Mouse (Mus musculus) forebrain, postnatal 0 days (tissue): Measurements from ENCODE around the gene Fam78a. TPM values are rescaled to one million over a fixed set of nuclear protein-coding genes. Genes with fewer than 3 reads are reported as not detected.

Source experiments
- ATAC-seq: fragments of 200-750 bp; cut with Nextera tagmentation; 2 replicates; pipeline ENCODE4 v1.8.0; 2017; ENCODE audit warnings: mild to moderate bottlenecking, moderate library complexity
- DNase-seq: peaks from one replicate; pipeline ENCODE4 v3.0.0-alpha.2; 2015
- H3K27ac ChIP-seq: fragments of 300-500 bp; sonication (generic); 2 replicates; pipeline ENCODE4 v1.5.1; 2014; ENCODE audit warnings: low read depth, mild to moderate bottlenecking, antibody characterized with exemption, low read length, moderate library complexity, mixed read lengths
- H3K27me3 ChIP-seq: fragments of 300-500 bp; sonication (generic); 2 replicates; pipeline ENCODE4 v1.6.1; 2014; ENCODE audit warnings: mild to moderate bottlenecking, low read length, mixed read lengths; ENCODE audit not compliant: insufficient read depth
- H3K36me3 ChIP-seq: fragments of 300-500 bp; sonication (generic); 2 replicates; pipeline ENCODE4 v1.6.1; 2014; ENCODE audit warnings: mild to moderate bottlenecking, moderate library complexity; ENCODE audit not compliant: insufficient read depth
- H3K4me1 ChIP-seq: fragments of 300-500 bp; sonication (generic); 2 replicates; pipeline ENCODE4 v1.6.1; 2014; ENCODE audit warnings: antibody characterized with exemption; ENCODE audit not compliant: insufficient read depth
- H3K4me2 ChIP-seq: fragments of 300-500 bp; sonication (generic); 2 replicates; pipeline ENCODE4 v1.6.1; 2014; ENCODE audit warnings: low read depth, mild to moderate bottlenecking, moderate library complexity
- H3K4me3 ChIP-seq: fragments of 300-500 bp; sonication (generic); 2 replicates; pipeline ENCODE4 v1.5.1; 2014; ENCODE audit warnings: low read depth, low read length, mixed read lengths
- H3K9ac ChIP-seq: fragments of 300-500 bp; sonication (generic); 2 replicates; pipeline ENCODE4 v1.6.1; 2014; ENCODE audit warnings: mild to moderate bottlenecking
- H3K9me3 ChIP-seq: fragments of 300-500 bp; sonication (generic); 2 replicates; pipeline ENCODE4 v1.6.1; 2016; ENCODE audit warnings: low read length
- CTCF ChIP-seq: sonication (generic); IDR thresholded peaks from 2 replicates; pipeline ENCODE4 v1.5.1; 2016; ENCODE audit warnings: antibody characterized with exemption, control low read depth, low read depth
- WGBS: fragments of 180-500 bp; shearing (Covaris S2); extraction: QIAGEN DNeasy Blood & Tissue Kit; methylation state at CpG from one replicate; pipeline ENCODE4 v1.1.7; 2014; 5-methylcytosine and 5-hydroxymethylcytosine counted together
- polyA plus RNA-seq: library from polyadenylated mRNA; unstranded; fragments of >200 nt; fragmentation: Nextera tagmentation; extraction: Ambion mirVana; gene quantifications from 2 replicates; pipeline ENCODE4 v1.2.1, GENCODE M21; 2015
- total RNA-seq: library from RNA; depleted of rRNA; stranded (reverse); fragments of >200 nt; gene quantifications from 2 replicates; pipeline ENCODE4 v1.2.3, GENCODE M21; 2014

Fam78a gene
- total and polyA plus RNA-seq, 2 experiments from 2014 or later = 0.38 to 0.39 TPM

GRCm38 (mm10) chr2:32115851-32116268 lies 31.2 kb upstream of the Fam78a start:
- WGBS = 92% methylated on average over 4 of the region's 4 CpGs
- no peak for TF ChIP-seq CTCF
- Histone ChIP-seq H3K4me1 (no peaks in the 10 kb centered on the region), H3K4me3 (no peak overlapping the region), H3K4me2 (no peak overlapping the region), H3K9me3 (no peaks in the 10 kb centered on the region), H3K27ac (no peak overlapping the region), H3K27me3 (no peaks in the 10 kb centered on the region), H3K36me3 (no peaks in the 10 kb centered on the region), H3K9ac (no peak overlapping the region)
- no peak for DNase-seq
- no peak for ATAC-seq

- H3K27ac ChIP-seq = no peak overlapping the region
- H3K4me1 ChIP-seq = no peaks in the 10 kb centered on the region
- TF ChIP-seq CTCF = no peak
- ATAC-seq (no peak), DNase-seq (no peak)
- H3K9ac ChIP-seq = no peak overlapping the region
- no peaks in the 10 kb centered on the region for H3K9me3 ChIP-seq
- H3K4me2 ChIP-seq = no peak overlapping the region
- WGBS = 77% methylated on average over 2 of the region's 2 CpGs
- H3K27me3 ChIP-seq = no peaks in the 10 kb centered on the region
- peaks cover 9% of the 10 kb centered on the region; the same call in 1 of the 2 replicates for H3K36me3 ChIP-seq
- no peak overlapping the region for H3K4me3 ChIP-seq
Observed at GRCm38 (mm10) chr2:32112548-32112947, 27.9 kb upstream of the Fam78a start.

GRCm38 (mm10) chr2:32111268-32111667 lies 26.6 kb upstream of the Fam78a start:
- Histone ChIP-seq H3K27me3 (no peaks in the 10 kb centered on the region), H3K36me3 (peaks cover 9% of the 10 kb centered on the region; the same call in 1 of the 2 replicates), H3K9me3 (no peaks in the 10 kb centered on the region), H3K9ac (no peak overlapping the region), H3K4me1 (no peaks in the 10 kb centered on the region), H3K4me3 (no peak overlapping the region), H3K27ac (no peak overlapping the region), H3K4me2 (no peak overlapping the region)
- ATAC-seq (no peak), DNase-seq (no peak)
- no peak for TF ChIP-seq CTCF
- WGBS = 94% methylated on average over 1 of the region's 1 CpGs

- Histone ChIP-seq H3K4me3 (no peak overlapping the region), H3K9ac (no peak overlapping the region), H3K4me1 (no peaks in the 10 kb centered on the region), H3K27ac (no peak overlapping the region), H3K9me3 (no peaks in the 10 kb centered on the region), H3K36me3 (peaks cover 9% of the 10 kb centered on the region; the same call in 1 of the 2 replicates), H3K4me2 (no peak overlapping the region), H3K27me3 (no peaks in the 10 kb centered on the region)
- WGBS = 84% methylated on average over 7 of the region's 7 CpGs
- ATAC-seq (no peak), DNase-seq (no peak)
- TF ChIP-seq CTCF = no peak
Observed at GRCm38 (mm10) chr2:32105930-32106329, 21.3 kb upstream of the Fam78a start.

GRCm38 (mm10) chr2:32105117-32105913 lies 20.7 kb upstream of the Fam78a start:
- Histone ChIP-seq H3K27me3 (no peaks in the 10 kb centered on the region), H3K9me3 (no peaks in the 10 kb centered on the region), H3K4me1 (no peaks in the 10 kb centered on the region), H3K9ac (no peak overlapping the region), H3K27ac (no peak overlapping the region), H3K36me3 (peaks cover 14% of the 10 kb centered on the region), H3K4me2 (no peak overlapping the region), H3K4me3 (no peak overlapping the region)
- ATAC-seq = no peak; the same call in 1 of the 2 replicates
- 63% methylated on average over 16 of the region's 16 CpGs for WGBS
- no peak for DNase-seq
- TF ChIP-seq CTCF = no peak

GRCm38 (mm10) chr2:32104122-32104521 lies 19.5 kb upstream of the Fam78a start:
- ATAC-seq = no peak
- TF ChIP-seq CTCF = no peak
- Histone ChIP-seq H3K9ac (no peak overlapping the region), H3K9me3 (no peaks in the 10 kb centered on the region), H3K36me3 (peaks cover 12% of the 10 kb centered on the region; the same call in 1 of the 2 replicates), H3K4me3 (no peak overlapping the region), H3K27ac (no peak overlapping the region), H3K4me2 (no peak overlapping the region), H3K4me1 (no peaks in the 10 kb centered on the region), H3K27me3 (no peaks in the 10 kb centered on the region)
- WGBS = 77% methylated on average over 7 of the region's 7 CpGs
- DNase-seq = no peak

- Histone ChIP-seq H3K9ac (no peak overlapping the region), H3K36me3 (peaks cover 11% of the 10 kb centered on the region; the same call in 1 of the 2 replicates), H3K4me1 (no peaks in the 10 kb centered on the region), H3K4me2 (no peak overlapping the region), H3K27me3 (no peaks in the 10 kb centered on the region), H3K27ac (no peak overlapping the region), H3K9me3 (no peaks in the 10 kb centered on the region), H3K4me3 (no peak overlapping the region)
- no peak for TF ChIP-seq CTCF
- no peak for ATAC-seq
- 73% methylated on average over 7 of the region's 7 CpGs for WGBS
- DNase-seq = no peak
Observed at GRCm38 (mm10) chr2:32103557-32103956, 18.9 kb upstream of the Fam78a start.
